Mouse (Mus musculus) cerebellum, adult 2 months (tissue): ENCODE measurements around the gene Fkbp14. TPM values are rescaled to one million over a fixed set of nuclear protein-coding genes. Genes with fewer than 3 reads are reported as not detected.
A peak's percentile ranks its signal among the peaks of the same experiment; 100 is the strongest.

ENCODE experiments used
- DNase-seq, 2 experiments: peaks; one replicate each; pipeline ENCODE4 v3.0.0; 2021
- H3K27ac ChIP-seq: fragments of 200-500 bp; 2 replicates; pipeline ENCODE4 v1.5.1; 2012; ENCODE audit warnings: low read length, control low read depth, inconsistent platforms; ENCODE audit not compliant: insufficient read depth
- H3K27me3 ChIP-seq: fragments of 200-500 bp; 2 replicates; pipeline ENCODE4 v1.6.1; 2012; ENCODE audit warnings: inconsistent platforms, mild to moderate bottlenecking, low read length, moderate library complexity; ENCODE audit not compliant: control insufficient read depth, insufficient read depth
- H3K4me1 ChIP-seq: fragments of 200-500 bp; 2 replicates; pipeline ENCODE4 v1.6.1; 2011; ENCODE audit warnings: low read length; ENCODE audit not compliant: control insufficient read depth, insufficient read depth
- H3K4me3 ChIP-seq: fragments of 200-500 bp; replicated peaks from 2 replicates; pipeline ENCODE3; 2011; ENCODE audit warnings: mild to moderate bottlenecking, low read depth, low read length, control low read depth; ENCODE audit not compliant: insufficient read depth
- CTCF ChIP-seq: fragments of 200-500 bp; IDR thresholded peaks from 2 replicates; pipeline ENCODE4 v1.5.1; 2011; ENCODE audit warnings: low read depth, mild to moderate bottlenecking, control low read depth, low read length, moderate library complexity, borderline replicate concordance; ENCODE audit not compliant: insufficient read depth
- POLR2A ChIP-seq: fragments of 200-500 bp; IDR thresholded peaks from 2 replicates; pipeline ENCODE4 v1.6.1; 2011; ENCODE audit warnings: low read length, control low read depth, borderline replicate concordance; ENCODE audit not compliant: insufficient read depth
- WGBS: fragments of 180-500 bp; shearing (Covaris S2); methylation state at CpG from one replicate; pipeline ENCODE4 v1.1.7; 2018; 5-methylcytosine and 5-hydroxymethylcytosine counted together
- polyA plus RNA-seq: library from polyadenylated mRNA; depleted of rRNA; stranded (reverse); fragments of >200 nt; gene quantifications from 2 replicates; pipeline ENCODE4 v1.2.3, GENCODE M21; 2012; rRNA removed

Fkbp14 gene
- polyA plus RNA-seq, 1 experiment, result 15.7 TPM

DNA sequence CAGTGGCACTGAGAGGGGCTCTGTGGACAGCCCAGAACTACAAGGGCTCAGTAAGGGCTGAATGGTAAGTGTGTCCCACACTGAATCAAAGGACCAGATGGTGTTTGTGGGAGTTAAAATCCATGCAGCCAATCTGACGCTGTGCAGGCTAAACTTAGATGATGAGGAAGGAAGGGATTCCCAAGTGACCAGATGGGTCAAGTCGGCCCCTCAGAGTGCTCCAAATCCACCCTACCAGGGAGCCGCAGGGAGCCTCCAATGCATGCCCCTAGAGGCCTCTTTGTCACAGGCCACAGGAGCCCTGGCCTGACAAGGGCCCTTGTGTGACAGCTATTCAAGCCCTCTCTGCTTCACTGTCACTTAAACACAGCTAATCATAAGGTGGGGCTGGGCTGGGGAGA lies 58.3 kb downstream of the Fkbp14 start:
- peak overlapping the region; percentile 87 for H3K27ac ChIP-seq
- WGBS, result 4% methylated on average over 3 of the region's 3 CpGs
- DNase-seq, result peak; percentile 82 to 86

GRCm38 (mm10) chr6:54537053-54537452 lies 60.1 kb downstream of the Fkbp14 start:
- TF ChIP-seq CTCF, result no peak
- TF ChIP-seq POLR2A, result no peak
- Histone ChIP-seq H3K4me3 (no peak overlapping the region), H3K27ac (peak overlapping the region; percentile 1; the same call in 1 of the 2 replicates), H3K27me3 (no peaks in the 10 kb centered on the region), H3K4me1 (peaks cover 34% of the 10 kb centered on the region)
- DNase-seq, result no peak
- whole genome bisulfite sequencing, result 84% methylated on average over 7 of the region's 7 CpGs

More for the DNA sequence above, 58.3 kb downstream of the Fkbp14 start:
- H3K4me3 ChIP-seq, result no peak overlapping the region
- peaks cover 35% of the 10 kb centered on the region for H3K4me1 ChIP-seq
- TF ChIP-seq POLR2A (no peak), CTCF (no peak)
- H3K27me3 ChIP-seq, result no peaks in the 10 kb centered on the region

- DNase-seq, result no peak
- no peak overlapping the region for H3K27ac ChIP-seq
- no peaks in the 10 kb centered on the region for H3K27me3 ChIP-seq
- 71% methylated on average over 4 of the region's 4 CpGs for WGBS
- TF ChIP-seq POLR2A (no peak), CTCF (no peak)
- peaks cover 36% of the 10 kb centered on the region for H3K4me1 ChIP-seq
- H3K4me3 ChIP-seq, result no peak overlapping the region
Observed at GRCm38 (mm10) chr6:54535485-54535884, 61.6 kb downstream of the Fkbp14 start.

GRCm38 (mm10) chr6:54531048-54531481 lies 66.0 kb downstream of the Fkbp14 start:
- TF ChIP-seq POLR2A (peak; percentile 21; the same call in 1 of the 2 replicates), CTCF (no peak)
- peak; percentile 67 to 77 for DNase-seq
- 3% methylated on average over 8 of the region's 8 CpGs for WGBS
- H3K27ac ChIP-seq, result peak overlapping the region; percentile 50
- peaks cover 22% of the 10 kb centered on the region for H3K4me1 ChIP-seq
- H3K4me3 ChIP-seq, result no peak overlapping the region
- no peaks in the 10 kb centered on the region for H3K27me3 ChIP-seq

- Histone ChIP-seq H3K27ac (peak overlapping the region; percentile 25; the same call in 1 of the 2 replicates), H3K4me3 (no peak overlapping the region), H3K27me3 (no peaks in the 10 kb centered on the region), H3K4me1 (peaks cover 19% of the 10 kb centered on the region)
- 46% methylated on average over 2 of the region's 2 CpGs for WGBS
- no peak for DNase-seq
- TF ChIP-seq CTCF (no peak), POLR2A (no peak)
Observed at GRCm38 (mm10) chr6:54530182-54530581, 66.9 kb downstream of the Fkbp14 start.

GRCm38 (mm10) chr6:54528666-54529065 lies 68.4 kb downstream of the Fkbp14 start:
- no peak overlapping the region for H3K4me3 ChIP-seq
- H3K4me1 ChIP-seq, result peaks cover 14% of the 10 kb centered on the region
- no peak overlapping the region for H3K27ac ChIP-seq
- DNase-seq, result no peak
- TF ChIP-seq CTCF, result no peak
- TF ChIP-seq POLR2A, result no peak
- WGBS, result 97% methylated on average over 8 of the region's 8 CpGs
- no peaks in the 10 kb centered on the region for H3K27me3 ChIP-seq

Other genes starting within 250 kb of the Fkbp14 start
- 19.7 and 21.6 TPM in 2 replicates for gene Wipf3, start 167.7 kb downstream of the Fkbp14 start, polyA plus RNA-seq
- 132 and 145 TPM in 2 replicates for gene Scrn1, start 30.8 kb downstream of the Fkbp14 start, polyA plus RNA-seq
- gene Plekha8, start 2.2 kb downstream of the Fkbp14 start, polyA plus RNA-seq, result 11.8 and 12.1 TPM in 2 replicates
- gene Mturn, start 84.3 kb upstream of the Fkbp14 start, polyA plus RNA-seq, result 39.8 and 41.2 TPM in 2 replicates
- gene Znrf2, start 219.6 kb upstream of the Fkbp14 start, polyA plus RNA-seq, result 7.9 and 8.3 TPM in 2 replicates